Mouse (Mus musculus): ENCODE measurements around the gene Frrs1l.
A peak's percentile ranks its signal among the peaks of the same experiment; 100 is the strongest.

Gene Frrs1l

GRCm38 (mm10) chr4:56990215-56990584 is at the start of gene Frrs1l:
Gene Frrs1l, minus strand, starts transcription at chr4:56990391.
- no peak for DNase-seq

GRCm38 (mm10) chr4:57039127-57040031 is 49.2 kb upstream of the Frrs1l start:
- no peak for DNase-seq

- no peak for DNase-seq
Observed at GRCm38 (mm10) chr4:57037554-57037953, 47.4 kb upstream of the Frrs1l start.

- DNase-seq = no peak
Observed at GRCm38 (mm10) chr4:57034169-57034568, 44.0 kb upstream of the Frrs1l start.

GRCm38 (mm10) chr4:57031440-57031839 is 41.2 kb upstream of the Frrs1l start:
- DNase-seq = no peak

- no peak for DNase-seq
Observed at GRCm38 (mm10) chr4:57027954-57028353, 37.8 kb upstream of the Frrs1l start.

- no peak for DNase-seq
Observed at GRCm38 (mm10) chr4:57023527-57023926, 33.3 kb upstream of the Frrs1l start.

GRCm38 (mm10) chr4:57021288-57021687 is 31.1 kb upstream of the Frrs1l start:
- DNase-seq = no peak

- DNase-seq = peak; percentile 70
Observed at GRCm38 (mm10) chr4:57017229-57017628, 27.0 kb upstream of the Frrs1l start.

GRCm38 (mm10) chr4:57016366-57017171 is 26.4 kb upstream of the Frrs1l start:
- DNase-seq = no peak

GRCm38 (mm10) chr4:57015032-57015431 is 24.8 kb upstream of the Frrs1l start:
- no peak for DNase-seq

- DNase-seq = no peak
Observed at GRCm38 (mm10) chr4:57011454-57012046, 21.4 kb upstream of the Frrs1l start.

GRCm38 (mm10) chr4:57010919-57011318 is 20.7 kb upstream of the Frrs1l start:
- DNase-seq = no peak

- DNase-seq = no peak
Observed at GRCm38 (mm10) chr4:57010425-57010824, 20.2 kb upstream of the Frrs1l start.

GRCm38 (mm10) chr4:57007717-57008116 is 17.5 kb upstream of the Frrs1l start:
- no peak for DNase-seq

GRCm38 (mm10) chr4:57005011-57005410 is 14.8 kb upstream of the Frrs1l start:
- no peak for DNase-seq

- no peak for DNase-seq
Observed at GRCm38 (mm10) chr4:57003886-57004285, 13.7 kb upstream of the Frrs1l start.

- no peak for DNase-seq
Observed at GRCm38 (mm10) chr4:57002751-57003150, 12.6 kb upstream of the Frrs1l start.

GRCm38 (mm10) chr4:57001437-57001836 is 11.2 kb upstream of the Frrs1l start:
- no peak for DNase-seq

GRCm38 (mm10) chr4:56993331-56993730 is 3.1 kb upstream of the Frrs1l start:
- no peak for DNase-seq

GRCm38 (mm10) chr4:56991951-56992350 is 1.8 kb upstream of the Frrs1l start:
- no peak for DNase-seq

GRCm38 (mm10) chr4:56989431-56990214 is 568 bp downstream of the Frrs1l start:
- no peak for DNase-seq
